Mouse (Mus musculus): ENCODE data around the gene Bcl2l1. TPM values are rescaled to one million over a fixed set of nuclear protein-coding genes. Genes with fewer than 3 reads are reported as not detected.

The Bcl2l1 gene
- total RNA-seq, 2 experiments from 2014 or later: 76.9 to 80.9 TPM

DNA sequence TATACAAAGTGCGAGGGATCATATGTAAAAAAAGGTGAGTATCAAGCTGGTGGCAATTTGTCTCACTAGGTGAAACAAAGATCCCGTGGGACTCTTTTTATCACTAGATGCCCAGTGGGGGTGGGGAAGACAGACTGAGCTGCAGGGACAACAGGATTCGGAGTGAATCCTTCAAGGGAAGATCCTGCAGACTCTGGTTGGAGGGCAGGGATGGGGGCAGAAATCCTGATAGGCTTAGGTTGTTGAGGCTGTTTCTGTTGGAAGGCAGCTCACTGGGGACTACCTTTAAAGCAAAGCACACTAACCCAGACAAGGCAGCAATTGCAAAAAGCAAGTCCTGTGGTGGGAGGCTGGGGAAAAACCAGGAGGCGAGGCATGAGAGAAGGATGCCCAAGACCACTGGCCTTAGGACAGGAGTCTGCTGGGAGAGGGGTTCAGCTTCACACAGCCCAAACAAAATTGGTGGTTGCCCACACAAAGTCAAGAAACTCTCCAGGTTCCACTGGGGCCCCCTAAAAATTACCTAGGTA, 6.3 kb downstream of the Bcl2l1 start:
- no peak for ATAC-seq (replicated peaks; ENCODE audit: low FRiP score, poor library complexity, severe bottlenecking)

- no peak for ATAC-seq (replicated peaks; ENCODE audit: low FRiP score, poor library complexity, severe bottlenecking)
These were observed 6.9 kb downstream of the Bcl2l1 start for GRCm38 (mm10) chr2:152824438-152825167.

DNA sequence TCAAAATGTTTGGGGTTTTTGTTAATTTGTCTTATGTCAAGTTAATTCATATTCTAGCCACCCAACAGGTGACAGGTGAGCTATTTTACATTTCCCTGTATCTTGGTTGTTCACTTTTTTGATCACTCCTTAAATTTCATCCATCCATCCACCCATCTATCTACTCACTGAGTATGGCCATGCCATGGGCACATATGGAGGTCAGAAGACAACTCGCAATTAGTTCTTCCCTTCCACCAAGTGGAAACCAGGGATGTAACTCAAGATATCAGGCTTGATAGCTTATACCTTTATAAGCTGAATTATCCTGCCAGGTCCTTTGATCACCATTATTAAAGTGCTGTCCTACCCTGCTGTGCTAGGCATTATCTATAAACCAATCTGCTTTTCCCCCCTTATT, 7.8 kb downstream of the Bcl2l1 start:
- ATAC-seq (replicated peaks; ENCODE audit: low FRiP score, poor library complexity, severe bottlenecking): no peak

- ATAC-seq (replicated peaks; ENCODE audit: low FRiP score, poor library complexity, severe bottlenecking): no peak
These were observed 10.0 kb downstream of the Bcl2l1 start for GRCm38 (mm10) chr2:152821566-152821965.

DNA sequence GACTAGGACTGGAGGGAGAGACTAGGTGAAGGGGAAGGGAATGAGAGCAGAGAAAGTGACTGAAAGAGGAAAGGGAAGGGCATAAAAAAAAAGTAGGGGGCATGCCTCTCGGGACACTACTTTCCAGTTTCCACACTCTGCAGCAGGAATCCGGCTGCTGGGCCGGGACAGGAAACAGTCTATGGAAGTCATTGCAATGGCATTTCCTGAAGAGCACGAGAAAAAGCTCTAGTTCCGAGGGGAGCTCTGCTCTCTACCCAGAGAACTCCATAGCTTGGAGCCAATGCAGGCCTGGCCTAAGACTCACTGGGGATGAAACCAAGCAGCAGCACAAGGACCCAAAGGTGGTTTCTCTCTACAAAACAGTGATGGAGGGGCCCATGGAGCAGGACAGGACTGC, 10.5 kb downstream of the Bcl2l1 start:
- ATAC-seq (replicated peaks; ENCODE audit: low FRiP score, poor library complexity, severe bottlenecking): no peak

DNA sequence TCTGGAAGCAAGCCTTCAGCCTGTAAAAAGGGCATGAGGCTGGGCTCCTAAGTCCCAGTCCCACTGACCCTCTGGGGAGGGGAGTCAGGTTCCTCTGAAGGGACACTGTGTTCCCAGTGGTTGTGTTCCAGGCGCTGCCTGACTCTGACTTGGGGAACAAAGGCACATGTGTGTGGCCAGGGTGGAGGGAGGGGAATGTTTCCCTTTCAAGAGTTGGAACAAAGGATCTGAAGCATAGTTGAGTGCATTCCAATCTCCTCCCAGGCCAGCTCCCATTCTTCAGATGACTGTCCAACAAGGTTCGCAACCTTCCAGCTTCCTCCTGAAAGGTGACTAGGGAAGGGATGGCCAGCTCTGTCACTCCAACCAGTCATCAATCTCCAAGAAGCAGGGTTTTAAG, 11.2 kb downstream of the Bcl2l1 start:
- no peak for ATAC-seq (replicated peaks; ENCODE audit: low FRiP score, poor library complexity, severe bottlenecking)

GRCm38 (mm10) chr2:152819926-152820325, 11.6 kb downstream of the Bcl2l1 start:
- no peak for ATAC-seq (replicated peaks; ENCODE audit: low FRiP score, poor library complexity, severe bottlenecking)

- ATAC-seq (replicated peaks; ENCODE audit: low FRiP score, poor library complexity, severe bottlenecking): no peak
These were observed 12.4 kb downstream of the Bcl2l1 start for GRCm38 (mm10) chr2:152819097-152819624.

GRCm38 (mm10) chr2:152818679-152819078, 12.8 kb downstream of the Bcl2l1 start:
- no peak for ATAC-seq (replicated peaks; ENCODE audit: low FRiP score, poor library complexity, severe bottlenecking)

DNA sequence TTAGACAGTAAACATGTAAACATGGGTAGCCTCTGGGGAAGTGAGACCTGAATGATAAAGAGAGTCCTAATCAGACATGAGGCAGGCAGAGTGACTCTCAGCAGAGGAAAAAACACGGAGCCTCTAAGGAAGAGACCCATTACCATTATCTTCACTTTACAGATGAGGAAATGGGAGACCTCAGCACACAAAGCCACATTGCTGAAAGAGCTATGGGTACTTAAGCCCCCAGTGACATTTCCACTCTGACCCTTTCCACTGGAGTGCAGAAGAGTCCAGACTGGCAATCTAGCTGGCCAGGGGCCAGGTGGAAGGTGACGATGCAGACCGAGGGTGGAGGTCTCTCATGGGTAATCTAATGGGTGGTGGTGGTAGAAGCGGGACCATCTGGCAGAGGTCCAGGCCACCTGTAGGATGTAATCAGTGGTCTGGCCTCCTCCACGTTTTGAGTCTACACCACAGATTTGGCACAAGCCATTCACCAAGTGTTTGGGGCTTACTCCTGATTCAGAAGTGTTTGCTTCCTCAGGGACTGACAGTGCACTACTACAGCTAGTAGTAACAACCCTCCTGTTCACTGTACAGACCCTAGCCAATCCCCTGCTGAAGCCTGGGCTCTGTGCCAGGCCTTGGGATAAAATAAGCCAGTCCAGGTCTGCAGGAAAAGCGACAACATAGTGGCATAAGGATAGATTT, 13.8 kb downstream of the Bcl2l1 start:
- peak; percentile 58 for ATAC-seq (replicated peaks; ENCODE audit: low FRiP score, poor library complexity, severe bottlenecking)

- ATAC-seq (replicated peaks; ENCODE audit: low FRiP score, poor library complexity, severe bottlenecking): no peak
These were observed 14.7 kb downstream of the Bcl2l1 start for GRCm38 (mm10) chr2:152816657-152817348.

- ATAC-seq (replicated peaks; ENCODE audit: low FRiP score, poor library complexity, severe bottlenecking): 0 out of 2 replicates have a peak, but pooled peaks have one; percentile 13
These were observed 15.5 kb downstream of the Bcl2l1 start for GRCm38 (mm10) chr2:152815879-152816656.

DNA sequence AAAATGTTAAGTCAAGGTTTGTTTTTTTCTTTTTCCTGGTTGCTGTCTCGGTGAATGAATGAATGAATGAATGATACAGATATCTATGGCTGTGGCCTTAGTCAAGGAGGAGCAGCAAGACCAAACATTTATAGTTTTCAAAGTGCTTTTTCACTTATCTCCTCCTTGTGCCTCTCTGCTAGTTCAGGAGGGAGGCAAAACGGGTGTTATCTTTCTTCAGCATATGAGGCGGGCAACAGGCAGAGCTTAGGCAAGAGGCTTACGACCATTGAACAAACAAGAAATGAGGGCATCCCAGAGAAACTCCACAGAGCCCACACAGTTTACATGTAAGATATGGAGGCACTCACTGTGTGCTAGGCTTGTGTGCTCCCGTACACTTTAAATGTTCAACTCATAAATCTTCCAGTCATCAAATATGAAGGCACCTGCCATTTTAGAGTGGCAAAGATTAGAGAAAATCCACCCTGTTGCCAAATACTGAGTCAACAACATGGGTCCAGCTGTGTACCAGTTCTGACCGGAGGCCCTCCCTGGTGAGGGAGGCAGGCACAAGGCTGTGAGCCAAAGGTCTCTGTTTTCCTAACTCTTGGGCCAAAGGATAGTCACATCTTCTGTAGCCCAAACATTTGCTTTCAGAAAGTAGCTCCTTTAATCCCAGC, 17.2 kb downstream of the Bcl2l1 start:
- ATAC-seq (replicated peaks; ENCODE audit: low FRiP score, poor library complexity, severe bottlenecking): peak; percentile 74

DNA sequence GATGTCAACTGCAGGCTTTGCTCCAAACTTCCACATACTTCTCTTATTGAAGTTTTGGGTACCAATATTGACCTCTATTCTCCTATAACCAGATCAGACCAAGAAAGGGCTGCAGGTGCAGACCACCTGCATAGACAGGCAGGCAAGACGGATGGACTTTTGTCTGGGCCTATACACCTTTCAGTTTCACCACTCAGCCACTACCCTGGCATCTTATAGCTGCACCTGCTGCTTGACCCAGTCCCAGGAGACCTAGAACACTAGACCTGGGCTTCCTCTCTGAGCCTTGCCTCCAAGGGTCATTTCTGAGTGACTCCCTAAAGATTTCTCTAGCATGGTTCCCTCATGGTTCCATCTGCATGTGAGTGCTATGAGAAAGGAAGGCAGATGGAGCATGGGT, 18.3 kb downstream of the Bcl2l1 start:
- ATAC-seq (replicated peaks; ENCODE audit: low FRiP score, poor library complexity, severe bottlenecking): no peak

- peak; percentile 77 for ATAC-seq (replicated peaks; ENCODE audit: low FRiP score, poor library complexity, severe bottlenecking)
These were observed 20.0 kb downstream of the Bcl2l1 start for GRCm38 (mm10) chr2:152811336-152812165.

DNA sequence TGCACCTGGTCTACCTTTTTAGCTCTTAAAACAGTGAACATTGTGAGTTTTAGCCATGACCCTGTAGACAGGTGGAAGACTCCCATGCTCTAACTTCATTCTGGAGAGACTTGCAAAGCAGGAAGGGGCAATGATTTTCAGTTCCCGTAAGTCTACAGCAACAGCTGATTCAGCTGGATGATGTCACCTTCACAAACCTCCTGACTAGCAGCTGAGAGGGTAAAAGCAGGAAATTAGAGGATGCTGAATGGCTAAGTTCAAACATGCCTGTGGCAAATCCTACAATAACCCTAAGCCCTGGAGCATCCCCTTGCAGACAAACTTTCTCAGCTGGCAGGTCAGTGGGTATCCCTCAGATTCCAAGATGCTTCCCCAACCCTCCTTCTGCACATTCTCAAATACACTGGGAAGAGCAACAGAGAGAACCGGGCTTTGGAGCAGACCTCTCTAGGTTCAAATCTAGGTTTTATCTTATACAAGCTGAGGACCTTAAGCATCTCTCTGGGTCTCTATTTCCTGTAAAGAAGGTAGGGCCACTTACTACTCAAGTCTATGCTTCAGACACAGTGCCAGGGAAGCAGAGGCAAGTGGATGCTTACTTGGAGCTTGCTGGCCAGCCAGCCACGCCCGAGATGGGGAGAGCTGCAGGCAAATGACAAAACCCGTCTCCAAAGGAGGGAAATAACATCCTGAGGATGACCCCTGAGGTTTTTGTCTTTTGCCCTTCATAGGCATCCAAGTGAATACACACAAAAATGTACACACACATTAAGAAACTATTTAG, 21.2 kb downstream of the Bcl2l1 start:
- ATAC-seq (replicated peaks; ENCODE audit: low FRiP score, poor library complexity, severe bottlenecking): peak; percentile 55

- ATAC-seq (replicated peaks; ENCODE audit: low FRiP score, poor library complexity, severe bottlenecking): no peak
These were observed 23.4 kb downstream of the Bcl2l1 start for GRCm38 (mm10) chr2:152808178-152808577.
